Mouse (Mus musculus) skeletal muscle tissue, adult 2 months (tissue): ENCODE measurements at regions not wholly inside any gene's neighbourhood (a gene's known extent, or its start where the extent isn't known, plus 50 kb on each side); places are given as distances from the start of the nearest gene placed in this dataset.

ENCODE experiments used
- DNase-seq: peaks from one replicate; pipeline ENCODE4 v3.0.0-alpha.2; 2012; ENCODE audit warnings: low read depth, low spot score

GRCm38 (mm10) chr5:35165459-35165858 lies 59.9 kb upstream of the Lrpap1 start:
- DNase-seq: no peak

GRCm38 (mm10) chr5:35162607-35163006 lies 57.0 kb upstream of the Lrpap1 start:
- DNase-seq: no peak

GRCm38 (mm10) chr5:35162120-35162519 lies 56.6 kb upstream of the Lrpap1 start:
- no peak for DNase-seq

GRCm38 (mm10) chr5:35160929-35161815 lies 55.6 kb upstream of the Lrpap1 start:
- no peak for DNase-seq

- no peak for DNase-seq
These were observed 54.3 kb upstream of the Lrpap1 start for GRCm38 (mm10) chr5:35159854-35160253.

GRCm38 (mm10) chr5:35159178-35159661 lies 53.7 kb upstream of the Lrpap1 start:
- DNase-seq: no peak

GRCm38 (mm10) chr5:35158346-35159047 lies 52.9 kb upstream of the Lrpap1 start:
- DNase-seq: no peak

- no peak for DNase-seq
These were observed 50.8 kb upstream of the Lrpap1 start for GRCm38 (mm10) chr5:35156371-35156770.

- DNase-seq: no peak
These were observed 50.2 kb upstream of the Lrpap1 start for GRCm38 (mm10) chr5:35155717-35156116.
